ENCODE assay signal across 8 mouse cellular contexts in genomic region chr8:108387160-108387912, GRCm38 (mm10).
DNase-seq lines count a peak whose midpoint lies in the region; ATAC-seq and TF ChIP-seq lines count a peak whose summit lies in the region.

No protein-coding gene starts in this region.

- H3K36me3 ChIP-seq in hindbrain, embryonic 15.5 days = no peaks in the 10 kb centered on the region
- H3K36me3 ChIP-seq in liver, embryonic 15.5 days (replicated peaks) = no peaks in the 10 kb centered on the region
- H3K36me3 ChIP-seq in neural tube, embryonic 12.5 days = no peaks in the 10 kb centered on the region

- no peaks in the 10 kb centered on the region for H3K27me3 ChIP-seq in hindbrain, embryonic 15.5 days
- no peaks in the 10 kb centered on the region for H3K27me3 ChIP-seq in liver, embryonic 15.5 days
- no peaks in the 10 kb centered on the region for H3K27me3 ChIP-seq in neural tube, embryonic 12.5 days (replicated peaks)

- peaks cover 18% of the 10 kb centered on the region for H3K4me1 ChIP-seq in hindbrain, embryonic 15.5 days (replicated peaks)
- no peaks in the 10 kb centered on the region for H3K4me1 ChIP-seq in liver, embryonic 15.5 days (replicated peaks)
- peaks cover 19% of the 10 kb centered on the region for H3K4me1 ChIP-seq in neural tube, embryonic 12.5 days

- peak; percentile 76 for ATAC-seq in hindbrain, embryonic 15.5 days (ENCODE audit: low FRiP score, low read depth)
- peak; percentile 44 for ATAC-seq in liver, embryonic 15.5 days (ENCODE audit: insufficient read depth)
- ATAC-seq in neural tube, embryonic 12.5 days (ENCODE audit: low FRiP score, low read depth) = peak; percentile 44; the same call in 1 of the 2 replicates

- peak overlapping the region; percentile 44 for H3K4me2 ChIP-seq in hindbrain, embryonic 15.5 days
- H3K4me2 ChIP-seq in liver, embryonic 15.5 days = peak overlapping the region; percentile 15; the same call in 1 of the 2 replicates
- peak overlapping the region; percentile 36 for H3K4me2 ChIP-seq in neural tube, embryonic 12.5 days (replicated peaks)

- 0 out of 2 replicates have a peak overlapping the region, but pooled peaks have one; percentile 5 for H3K4me3 ChIP-seq in hindbrain, embryonic 15.5 days
- no peak overlapping the region for H3K4me3 ChIP-seq in liver, embryonic 15.5 days (replicated peaks)
- no peak overlapping the region for H3K4me3 ChIP-seq in neural tube, embryonic 12.5 days

- TF ChIP-seq POLR2A in brain, embryonic 14.5 days (IDR thresholded peaks at IDR 0.05; ENCODE audit: borderline replicate concordance, extremely low read depth, insufficient read depth, insufficient read length, poor library complexity, severe bottlenecking) = no peak

- DNase-seq in cerebellum, postnatal 14 days = peak; percentile 50 to 51
- DNase-seq in cerebellum, adult 11-12 months = no peak
- DNase-seq in brain, embryonic 14.5 days (ENCODE audit: low read depth) = peak; percentile 91
- DNase-seq in gastrocnemius, postnatal 10 days = peak; percentile 20
- no peak for DNase-seq in right cerebral cortex, postnatal 36 days (ENCODE audit: low spot score in 2 of 2)

- H3K9me3 ChIP-seq in hindbrain, embryonic 15.5 days = no peaks in the 10 kb centered on the region
- no peaks in the 10 kb centered on the region for H3K9me3 ChIP-seq in liver, embryonic 15.5 days (replicated peaks)
- no peaks in the 10 kb centered on the region for H3K9me3 ChIP-seq in neural tube, embryonic 12.5 days

- peak overlapping the region; percentile 45; the same call in 1 of the 2 replicates for H3K27ac ChIP-seq in hindbrain, embryonic 15.5 days (replicated peaks)
- no peak overlapping the region for H3K27ac ChIP-seq in liver, embryonic 15.5 days (replicated peaks)
- H3K27ac ChIP-seq in neural tube, embryonic 12.5 days = no peak overlapping the region

- 11% methylated on average over 22 of the region's 22 CpGs for WGBS in hindbrain, embryonic 15.5 days
- 34% methylated on average over 22 of the region's 22 CpGs for WGBS in liver, embryonic 15.5 days (ENCODE audit: insufficient replicate concordance)
- WGBS in neural tube, embryonic 12.5 days = 27% methylated on average over 22 of the region's 22 CpGs

- no peak for TF ChIP-seq CTCF in brain, embryonic 14.5 days (IDR thresholded peaks at IDR 0.05; ENCODE audit: borderline replicate concordance, extremely low read depth, insufficient read depth, insufficient read length)

- no peak overlapping the region for H3K9ac ChIP-seq in hindbrain, embryonic 15.5 days
- no peak overlapping the region for H3K9ac ChIP-seq in liver, embryonic 15.5 days
- no peak overlapping the region for H3K9ac ChIP-seq in neural tube, embryonic 12.5 days

Comparison
In these comparisons a context has a peak if more than half of its experiments do, and no peak if none do; other contexts are left out.
1. DNase-seq: peak in cerebellum, postnatal 14 days (2 of 2), brain, embryonic 14.5 days (single experiment) and gastrocnemius, postnatal 10 days (single experiment); none in cerebellum, adult 11-12 months (single experiment) and right cerebral cortex, postnatal 36 days (0 of 2).
2. Peak in every context shown above with its lines, with median percentiles within 50 percentile points of each other: ATAC-seq and H3K4me2 ChIP-seq.